Mouse (Mus musculus) brain, embryonic 14.5 days (tissue): ENCODE results near the gene Stbd1.

Experiments
- CTCF ChIP-seq: fragments of 200-500 bp; IDR thresholded peaks from 2 replicates; pipeline ENCODE4 v1.5.1; 2012; ENCODE audit warnings: inconsistent platforms, mild to moderate bottlenecking, moderate library complexity, borderline replicate concordance; ENCODE audit not compliant: insufficient read depth, insufficient read length; ENCODE audit errors: extremely low read depth
- POLR2A ChIP-seq: fragments of 200-500 bp; IDR thresholded peaks from 2 replicates; pipeline ENCODE4 v1.6.1; 2012; ENCODE audit warnings: mild to moderate bottlenecking, inconsistent platforms, borderline replicate concordance; ENCODE audit not compliant: poor library complexity, insufficient read depth, insufficient read length, severe bottlenecking; ENCODE audit errors: extremely low read depth

GRCm38 (mm10) chr5:92585932-92586331 is 16.9 kb upstream of the Stbd1 start:
- TF ChIP-seq CTCF (no peak), POLR2A (no peak)
